Mouse (Mus musculus) adrenal gland, adult (tissue): Measurements from ENCODE around the gene Adgre5.

Source experiments
- DNase-seq, 2 experiments: peaks; one replicate each; pipeline ENCODE4 v3.0.0; 2022 to 2023; ENCODE audit warnings: low spot score in 1 of 2; ENCODE audit not compliant: inconsistent age in 2 of 2

The Adgre5 gene

GRCm38 (mm10) chr8:83695351-83696106, 45.6 kb downstream of the Adgre5 start:
- no peak for DNase-seq

GRCm38 (mm10) chr8:83694369-83695160, 46.6 kb downstream of the Adgre5 start:
- DNase-seq: no peak

- DNase-seq: peak in 1 of 2 experiments; percentile 64
Observed at GRCm38 (mm10) chr8:83693609-83694236, 47.4 kb downstream of the Adgre5 start.

- DNase-seq: no peak
Observed at GRCm38 (mm10) chr8:83689264-83689663, 51.9 kb downstream of the Adgre5 start.

- DNase-seq: peak in 1 of 2 experiments; percentile 52
Observed at GRCm38 (mm10) chr8:83684517-83684916, 56.6 kb downstream of the Adgre5 start.

GRCm38 (mm10) chr8:83681099-83681498, 60.0 kb downstream of the Adgre5 start:
- peak in 1 of 2 experiments; percentile 33 for DNase-seq

GRCm38 (mm10) chr8:83680603-83681002, 60.5 kb downstream of the Adgre5 start:
- no peak for DNase-seq

GRCm38 (mm10) chr8:83679866-83680265, 61.3 kb downstream of the Adgre5 start:
- DNase-seq: no peak

GRCm38 (mm10) chr8:83674497-83674896, 66.6 kb downstream of the Adgre5 start:
- no peak for DNase-seq
